Mouse (Mus musculus) stomach, embryonic 15.5 days (tissue): ENCODE measurements at regions not wholly inside any gene's neighbourhood (a gene's known extent, or its start where the extent isn't known, plus 50 kb on each side); places are given as distances from the start of the nearest gene placed in this dataset.

Experiments
- ATAC-seq: fragments of 200-750 bp; cut with Nextera tagmentation; 2 replicates; pipeline ENCODE4 v1.8.0; 2017; ENCODE audit warnings: low read depth, moderate number of reproducible peaks, moderate TSS enrichment; ENCODE audit not compliant: insufficient read depth, low FRiP score
- H3K27ac ChIP-seq: fragments of 300-500 bp; sonication (generic); 2 replicates; pipeline ENCODE4 v1.5.1; 2015; ENCODE audit warnings: mild to moderate bottlenecking, inconsistent platforms
- H3K27me3 ChIP-seq: fragments of 300-500 bp; sonication (generic); replicated peaks from 2 replicates; pipeline ENCODE4 v1.6.1; 2015; ENCODE audit warnings: inconsistent platforms
- H3K36me3 ChIP-seq: fragments of 300-500 bp; sonication (generic); 2 replicates; pipeline ENCODE4 v1.6.1; 2015; ENCODE audit warnings: inconsistent platforms
- H3K4me1 ChIP-seq: fragments of 300-500 bp; sonication (generic); 2 replicates; pipeline ENCODE4 v1.6.1; 2015; ENCODE audit warnings: inconsistent platforms
- H3K4me2 ChIP-seq: fragments of 300-500 bp; sonication (generic); 2 replicates; pipeline ENCODE4 v1.6.1; 2015; ENCODE audit warnings: mild to moderate bottlenecking, inconsistent platforms
- H3K4me3 ChIP-seq: fragments of 300-500 bp; sonication (generic); replicated peaks from 2 replicates; pipeline ENCODE4 v1.5.1; 2015; ENCODE audit warnings: inconsistent platforms
- H3K9ac ChIP-seq: fragments of 300-500 bp; sonication (generic); 2 replicates; pipeline ENCODE4 v1.6.1; 2015; ENCODE audit warnings: inconsistent platforms
- H3K9me3 ChIP-seq: fragments of 300-500 bp; sonication (generic); 2 replicates; pipeline ENCODE4 v1.6.1; 2016; ENCODE audit warnings: inconsistent platforms
- WGBS: fragments of 180-500 bp; shearing (Covaris S2); methylation state at CpG from one replicate; pipeline ENCODE4 v1.1.7; 2015; 5-methylcytosine and 5-hydroxymethylcytosine counted together

- Histone ChIP-seq H3K4me2 (no peak overlapping the region), H3K27me3 (no peaks in the 10 kb centered on the region), H3K27ac (no peak overlapping the region), H3K9me3 (no peaks in the 10 kb centered on the region), H3K9ac (no peak overlapping the region), H3K4me1 (no peaks in the 10 kb centered on the region), H3K36me3 (no peaks in the 10 kb centered on the region), H3K4me3 (no peak overlapping the region)
- WGBS: 70% methylated on average over 5 of the region's 5 CpGs
- no peak for ATAC-seq
Measured at GRCm38 (mm10) chr9:24955641-24956040, 133.6 kb upstream of the Gm10181 start.

DNA sequence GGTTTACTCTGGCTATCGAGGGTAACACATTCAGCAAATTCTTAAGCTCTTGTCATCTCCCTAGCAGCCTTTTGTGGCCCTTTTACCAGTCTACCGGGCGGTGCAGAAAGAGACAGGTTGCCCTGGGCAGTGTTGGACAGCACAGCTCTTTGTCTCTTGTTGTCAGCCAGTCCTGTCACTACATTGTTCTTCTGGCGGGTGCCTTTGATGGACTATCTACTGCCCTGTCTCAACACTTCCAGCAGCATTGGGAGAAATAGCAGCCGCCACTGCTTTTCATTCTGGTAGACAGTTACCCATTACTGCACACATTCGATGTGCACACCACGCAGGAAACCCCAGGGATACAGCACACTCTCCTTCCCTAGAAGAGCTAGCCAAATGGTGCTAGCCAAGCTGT lies 132.7 kb upstream of the Gm10181 start:
- H3K27ac ChIP-seq: no peak overlapping the region
- no peaks in the 10 kb centered on the region for H3K36me3 ChIP-seq
- H3K4me2 ChIP-seq: no peak overlapping the region
- 53% methylated on average over 7 of the region's 7 CpGs for WGBS
- H3K4me1 ChIP-seq: no peaks in the 10 kb centered on the region
- H3K4me3 ChIP-seq: no peak overlapping the region
- no peak for ATAC-seq
- H3K9ac ChIP-seq: no peak overlapping the region
- no peaks in the 10 kb centered on the region for H3K9me3 ChIP-seq
- H3K27me3 ChIP-seq: no peaks in the 10 kb centered on the region

GRCm38 (mm10) chr9:24963290-24963689 lies 125.9 kb upstream of the Gm10181 start:
- no peak overlapping the region for H3K4me2 ChIP-seq
- no peaks in the 10 kb centered on the region for H3K36me3 ChIP-seq
- H3K27ac ChIP-seq: no peak overlapping the region
- H3K4me1 ChIP-seq: no peaks in the 10 kb centered on the region
- no peaks in the 10 kb centered on the region for H3K9me3 ChIP-seq
- no peak overlapping the region for H3K4me3 ChIP-seq
- ATAC-seq: no peak
- WGBS: 54% methylated on average over 1 of the region's 1 CpGs
- H3K9ac ChIP-seq: no peak overlapping the region
- H3K27me3 ChIP-seq: no peaks in the 10 kb centered on the region

GRCm38 (mm10) chr9:24967571-24967970 lies 121.7 kb upstream of the Gm10181 start:
- 63% methylated on average over 10 of the region's 10 CpGs for WGBS
- no peak overlapping the region for H3K4me3 ChIP-seq
- H3K9ac ChIP-seq: no peak overlapping the region
- H3K4me1 ChIP-seq: no peaks in the 10 kb centered on the region
- H3K27ac ChIP-seq: no peak overlapping the region
- no peaks in the 10 kb centered on the region for H3K36me3 ChIP-seq
- H3K9me3 ChIP-seq: no peaks in the 10 kb centered on the region
- H3K4me2 ChIP-seq: no peak overlapping the region
- no peaks in the 10 kb centered on the region for H3K27me3 ChIP-seq
- no peak for ATAC-seq

DNA sequence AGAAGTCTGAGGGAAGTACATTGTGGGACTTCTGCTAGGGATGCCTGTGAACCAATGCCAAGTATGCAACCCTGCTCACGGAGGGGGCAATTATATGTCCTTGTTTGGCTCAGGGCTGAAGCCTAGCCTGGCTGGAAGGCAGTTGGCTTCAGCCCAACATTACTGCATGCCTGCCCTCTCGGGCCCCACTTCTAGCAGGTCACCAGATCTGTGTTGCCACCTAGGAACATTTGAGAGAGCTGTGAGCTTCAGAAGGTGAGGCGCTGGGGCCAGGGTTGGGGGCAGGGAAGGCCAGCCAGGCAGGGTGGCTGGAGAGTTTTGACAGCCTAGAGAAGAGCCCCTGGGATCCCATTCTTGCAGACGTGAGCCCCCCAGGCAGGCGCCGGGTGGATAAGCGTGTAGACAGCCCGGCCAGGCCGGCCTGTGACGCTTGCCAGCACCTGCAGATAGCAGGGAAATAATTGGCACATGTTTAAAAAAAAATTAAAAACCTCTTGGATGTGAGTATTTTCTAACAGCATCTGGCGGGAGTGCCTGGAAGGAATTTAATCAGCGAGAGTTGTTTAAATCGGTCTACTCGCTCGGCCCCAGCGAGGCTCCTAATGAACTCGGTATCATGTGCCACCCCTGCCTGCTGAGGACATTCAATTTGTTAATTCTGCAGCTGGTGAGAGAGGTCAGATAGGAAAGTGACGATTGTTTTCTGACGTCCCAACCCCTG lies 115.0 kb upstream of the Gm10181 start:
- Histone ChIP-seq H3K4me1 (peaks cover 11% of the 10 kb centered on the region; the same call in 1 of the 2 replicates), H3K27ac (no peak overlapping the region), H3K4me2 (peak overlapping the region; percentile 30), H3K36me3 (no peaks in the 10 kb centered on the region), H3K9ac (no peak overlapping the region), H3K4me3 (no peak overlapping the region), H3K9me3 (no peaks in the 10 kb centered on the region), H3K27me3 (no peaks in the 10 kb centered on the region)
- peak; percentile 80 for ATAC-seq
- WGBS: 5% methylated on average over 19 of the region's 19 CpGs

DNA sequence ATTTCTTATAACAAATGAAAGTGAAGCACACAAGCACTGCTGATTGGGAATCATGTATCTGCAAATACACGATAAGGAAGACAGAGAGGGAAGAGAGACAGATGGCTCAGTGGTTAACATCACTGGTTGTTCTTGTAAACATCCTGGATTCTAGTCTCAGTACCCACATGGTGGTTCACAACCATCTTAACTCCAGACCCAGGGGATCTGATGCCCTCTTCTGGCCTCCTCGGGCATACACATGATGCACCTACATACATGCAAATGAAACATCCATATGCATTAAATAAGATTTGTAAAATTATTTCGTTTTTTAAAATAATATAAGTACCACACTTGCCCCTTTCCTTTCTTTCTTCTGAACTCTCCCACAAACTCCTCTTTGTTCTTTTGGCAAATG lies 106.4 kb upstream of the Gm10181 start:
- WGBS: 67% methylated on average over 3 of the region's 3 CpGs

DNA sequence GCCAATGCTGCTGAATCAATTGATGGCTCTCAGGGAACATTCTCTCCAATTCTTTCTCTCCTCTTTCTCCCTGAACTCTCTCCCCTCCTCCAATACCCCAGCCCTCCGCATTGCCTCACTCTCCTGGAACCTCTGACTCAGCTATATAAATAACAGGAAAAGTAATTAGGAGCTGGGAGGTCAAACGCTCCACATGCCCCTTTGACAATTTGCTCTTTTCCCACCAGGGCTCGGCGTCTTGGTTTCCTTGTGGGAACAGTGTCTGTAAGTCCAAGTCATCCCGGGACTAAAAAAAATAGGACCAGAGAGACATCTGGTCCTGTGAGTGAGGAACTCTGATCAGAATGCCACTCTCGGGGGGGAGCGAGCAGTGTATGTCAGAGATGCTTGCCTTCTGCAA lies 94.7 kb upstream of the Gm10181 start:
- no peak for ATAC-seq
- Histone ChIP-seq H3K4me3 (no peak overlapping the region), H3K9ac (no peak overlapping the region), H3K4me2 (no peak overlapping the region), H3K9me3 (no peaks in the 10 kb centered on the region), H3K36me3 (no peaks in the 10 kb centered on the region), H3K4me1 (no peaks in the 10 kb centered on the region), H3K27me3 (no peaks in the 10 kb centered on the region), H3K27ac (no peak overlapping the region)
- WGBS: 24% methylated on average over 7 of the region's 7 CpGs

More for the DNA sequence above, 106.4 kb upstream of the Gm10181 start:
- H3K4me1 ChIP-seq: no peaks in the 10 kb centered on the region
- no peak overlapping the region for H3K4me3 ChIP-seq
- H3K4me2 ChIP-seq: no peak overlapping the region
- no peak overlapping the region for H3K27ac ChIP-seq
- no peaks in the 10 kb centered on the region for H3K36me3 ChIP-seq
- H3K9me3 ChIP-seq: no peaks in the 10 kb centered on the region
- no peaks in the 10 kb centered on the region for H3K27me3 ChIP-seq
- ATAC-seq: no peak
- H3K9ac ChIP-seq: no peak overlapping the region

DNA sequence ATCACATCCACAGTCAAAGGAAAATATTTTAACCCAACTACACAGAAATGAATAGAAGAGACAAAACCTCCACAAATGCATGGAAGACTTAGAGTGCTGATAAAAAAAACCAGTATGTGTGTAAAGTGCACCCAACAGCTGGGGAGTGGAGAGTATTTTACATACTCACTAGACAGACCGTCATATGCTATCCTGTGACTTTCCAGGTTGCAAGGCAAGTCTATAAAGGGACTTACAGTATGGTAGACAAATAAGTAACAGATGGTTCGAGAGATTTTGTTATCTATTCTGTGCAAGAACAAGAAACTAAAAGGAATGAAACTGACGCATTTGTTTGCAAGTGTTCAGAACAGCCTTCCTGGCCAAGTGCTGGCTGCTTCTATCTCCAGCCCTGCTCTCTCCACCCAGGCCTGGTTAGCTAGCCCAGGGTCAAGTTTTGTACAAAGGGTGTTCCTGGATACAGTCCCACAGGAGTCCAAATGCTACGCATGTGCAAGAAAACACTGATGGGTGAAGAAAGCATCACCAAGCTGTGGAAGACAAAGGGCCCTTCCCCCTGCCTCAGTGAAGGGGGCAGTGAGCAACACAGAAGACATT lies 68.0 kb upstream of the Gm10181 start:
- H3K9me3 ChIP-seq: no peaks in the 10 kb centered on the region
- WGBS: 74% methylated on average over 4 of the region's 4 CpGs
- no peaks in the 10 kb centered on the region for H3K36me3 ChIP-seq
- no peak overlapping the region for H3K4me2 ChIP-seq
- H3K27ac ChIP-seq: no peak overlapping the region
- no peak overlapping the region for H3K4me3 ChIP-seq
- no peaks in the 10 kb centered on the region for H3K4me1 ChIP-seq
- no peak for ATAC-seq
- no peaks in the 10 kb centered on the region for H3K27me3 ChIP-seq
- no peak overlapping the region for H3K9ac ChIP-seq

DNA sequence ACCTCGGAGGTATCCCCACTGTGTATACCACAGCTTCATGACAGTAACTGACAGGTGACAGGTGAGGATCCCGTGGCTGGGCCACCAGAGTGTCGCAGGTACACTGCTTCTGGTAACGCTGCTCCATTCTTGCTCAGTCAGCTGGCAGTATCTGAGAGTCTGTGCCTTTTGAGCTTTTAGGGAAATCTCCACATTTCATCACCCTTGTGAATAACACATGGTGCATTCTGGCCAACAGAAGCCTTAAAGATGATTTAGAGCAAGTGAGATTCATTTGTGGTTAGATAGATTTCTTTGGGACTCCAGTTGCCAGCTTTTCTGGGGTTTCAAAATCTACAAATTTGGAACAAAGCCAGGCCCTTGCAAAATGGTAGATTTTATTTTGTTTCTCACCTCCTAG lies 66.8 kb upstream of the Gm10181 start:
- H3K4me3 ChIP-seq: no peak overlapping the region
- H3K9me3 ChIP-seq: no peaks in the 10 kb centered on the region
- no peak overlapping the region for H3K9ac ChIP-seq
- 77% methylated on average over 4 of the region's 4 CpGs for WGBS
- ATAC-seq: no peak
- no peak overlapping the region for H3K4me2 ChIP-seq
- no peaks in the 10 kb centered on the region for H3K27me3 ChIP-seq
- H3K4me1 ChIP-seq: no peaks in the 10 kb centered on the region
- no peaks in the 10 kb centered on the region for H3K36me3 ChIP-seq
- H3K27ac ChIP-seq: no peak overlapping the region

GRCm38 (mm10) chr9:25024486-25024885 lies 64.7 kb upstream of the Gm10181 start:
- H3K27ac ChIP-seq: no peak overlapping the region
- H3K4me1 ChIP-seq: no peaks in the 10 kb centered on the region
- no peaks in the 10 kb centered on the region for H3K9me3 ChIP-seq
- H3K4me2 ChIP-seq: no peak overlapping the region
- H3K4me3 ChIP-seq: no peak overlapping the region
- H3K36me3 ChIP-seq: no peaks in the 10 kb centered on the region
- ATAC-seq: no peak
- no peaks in the 10 kb centered on the region for H3K27me3 ChIP-seq
- 67% methylated on average over 4 of the region's 4 CpGs for WGBS
- no peak overlapping the region for H3K9ac ChIP-seq

DNA sequence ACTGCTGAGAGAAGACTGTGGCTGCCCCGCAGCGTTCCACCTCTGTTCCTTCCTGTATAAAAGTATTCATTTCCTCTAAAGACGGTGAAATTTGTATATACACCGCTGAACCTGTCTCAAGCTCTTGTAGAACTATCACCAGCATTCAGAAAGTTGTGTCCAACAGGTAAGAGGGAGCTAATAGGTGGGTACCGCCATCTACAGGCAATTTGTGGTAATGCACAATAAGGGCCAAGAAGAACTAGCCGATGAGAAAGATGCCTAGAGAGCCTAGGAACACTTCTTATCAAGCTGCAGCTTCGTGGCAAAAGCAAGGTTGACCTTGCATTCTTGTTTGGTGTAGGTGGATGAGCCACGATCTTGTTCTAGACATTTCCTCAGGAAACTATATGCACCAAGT lies 61.6 kb upstream of the Gm10181 start:
- H3K9ac ChIP-seq: no peak overlapping the region
- 5% methylated on average over 8 of the region's 8 CpGs for WGBS
- no peak overlapping the region for H3K4me2 ChIP-seq
- H3K27me3 ChIP-seq: no peaks in the 10 kb centered on the region
- H3K4me1 ChIP-seq: no peaks in the 10 kb centered on the region
- ATAC-seq: no peak
- no peak overlapping the region for H3K27ac ChIP-seq
- H3K36me3 ChIP-seq: no peaks in the 10 kb centered on the region
- H3K4me3 ChIP-seq: no peak overlapping the region
- no peaks in the 10 kb centered on the region for H3K9me3 ChIP-seq

- Histone ChIP-seq H3K9me3 (no peaks in the 10 kb centered on the region), H3K4me3 (no peak overlapping the region), H3K36me3 (no peaks in the 10 kb centered on the region), H3K9ac (no peak overlapping the region), H3K4me1 (no peaks in the 10 kb centered on the region), H3K4me2 (no peak overlapping the region), H3K27me3 (no peaks in the 10 kb centered on the region), H3K27ac (no peak overlapping the region)
- 71% methylated on average over 6 of the region's 6 CpGs for WGBS
- no peak for ATAC-seq
Measured at GRCm38 (mm10) chr9:25028305-25028704, 60.9 kb upstream of the Gm10181 start.

- no peaks in the 10 kb centered on the region for H3K36me3 ChIP-seq
- H3K4me1 ChIP-seq: no peaks in the 10 kb centered on the region
- H3K27ac ChIP-seq: no peak overlapping the region
- no peaks in the 10 kb centered on the region for H3K9me3 ChIP-seq
- H3K27me3 ChIP-seq: no peaks in the 10 kb centered on the region
- 89% methylated on average over 6 of the region's 6 CpGs for WGBS
- no peak overlapping the region for H3K9ac ChIP-seq
- no peak overlapping the region for H3K4me3 ChIP-seq
- no peak overlapping the region for H3K4me2 ChIP-seq
- ATAC-seq: no peak
Measured at GRCm38 (mm10) chr9:25031466-25031865, 57.8 kb upstream of the Gm10181 start.
